Mouse (Mus musculus) layer of hippocampus, postnatal 25 days (tissue): ENCODE data around the gene Map2k2. TPM values are rescaled to one million over a fixed set of nuclear protein-coding genes. Genes with fewer than 3 reads are reported as not detected.

ENCODE experiments used
- DNase-seq, 2 experiments: peaks; one replicate each; pipeline ENCODE4 v3.0.0; 2022; ENCODE audit warnings: mixed read lengths in 2 of 2, low spot score in 1 of 2; ENCODE audit errors: extremely low spot score in 1 of 2
- total RNA-seq, 2 experiments: library from RNA; stranded (reverse); gene quantifications; 2 replicates each; pipeline ENCODE4 v1.2.3; 2021

The Map2k2 gene
- total RNA-seq, 2 experiments from 2014 or later, result 123 to 127 TPM

DNA sequence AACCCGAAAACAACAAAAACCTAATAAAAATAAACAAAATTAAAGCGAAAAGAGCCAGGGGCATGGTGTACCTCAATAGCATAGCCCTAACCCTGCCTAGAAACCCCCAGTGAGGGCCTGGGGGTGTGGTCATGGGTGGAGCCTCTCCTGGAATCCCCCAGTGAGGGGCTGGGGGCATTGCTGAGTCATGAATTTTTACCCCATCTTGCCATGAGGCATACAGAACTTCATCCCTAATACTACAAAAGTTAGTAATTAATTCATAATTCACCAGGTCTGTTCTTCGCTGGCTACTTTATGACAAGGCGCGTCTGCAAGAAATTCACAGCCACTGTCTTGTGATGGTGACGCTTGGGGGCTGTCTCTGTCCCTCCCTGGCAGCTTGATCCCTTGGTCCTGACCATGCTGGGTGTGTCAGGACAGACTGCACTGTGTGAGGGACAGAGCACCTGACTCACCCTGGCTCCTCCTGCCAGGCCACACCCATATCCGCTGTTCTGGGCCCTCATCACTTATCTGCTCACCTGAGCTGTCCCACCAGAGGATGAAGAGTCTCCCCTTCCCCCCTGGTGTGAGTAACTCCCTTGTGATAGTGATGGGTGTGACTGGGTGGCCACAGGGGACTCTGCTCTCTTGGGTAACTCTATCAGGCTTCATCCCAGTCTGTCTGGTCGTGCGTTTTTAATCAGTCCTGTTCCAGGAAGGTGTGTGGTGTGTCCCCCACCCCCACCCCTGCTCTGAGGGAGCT, 10.6 kb upstream of the Map2k2 start:
- DNase-seq, result no peak

DNA sequence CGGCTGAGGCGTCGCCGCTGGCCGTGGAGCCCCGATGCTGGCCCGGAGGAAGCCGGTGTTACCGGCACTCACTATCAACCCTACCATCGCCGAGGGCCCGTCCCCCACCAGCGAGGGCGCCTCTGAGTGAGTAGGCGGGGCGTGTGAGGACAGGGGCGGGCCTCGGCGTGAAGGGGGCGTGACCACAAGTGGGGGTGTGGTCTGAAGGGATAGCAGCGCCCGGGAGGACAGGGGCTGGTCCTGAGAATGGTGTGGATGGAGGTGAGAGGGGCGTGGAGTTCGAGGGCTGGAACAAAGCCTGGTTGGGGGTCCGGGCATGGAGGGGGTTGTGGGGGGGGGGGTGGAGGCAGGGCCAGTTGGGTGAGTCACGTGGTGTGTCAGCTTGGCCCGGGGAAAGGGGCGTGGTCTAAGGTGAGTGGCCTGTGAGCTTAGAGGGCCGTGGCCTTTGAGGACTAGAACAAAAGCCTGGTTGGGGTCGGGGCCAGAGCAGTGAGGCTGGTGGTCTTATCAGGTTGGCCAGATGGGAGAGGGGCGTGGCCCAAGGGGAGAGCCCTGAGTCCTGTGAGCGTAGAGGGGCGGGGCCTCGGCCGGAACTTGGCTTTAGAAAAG, 502 bp downstream of the Map2k2 start:
- peak in 1 of 2 experiments; percentile 65 for DNase-seq

DNA sequence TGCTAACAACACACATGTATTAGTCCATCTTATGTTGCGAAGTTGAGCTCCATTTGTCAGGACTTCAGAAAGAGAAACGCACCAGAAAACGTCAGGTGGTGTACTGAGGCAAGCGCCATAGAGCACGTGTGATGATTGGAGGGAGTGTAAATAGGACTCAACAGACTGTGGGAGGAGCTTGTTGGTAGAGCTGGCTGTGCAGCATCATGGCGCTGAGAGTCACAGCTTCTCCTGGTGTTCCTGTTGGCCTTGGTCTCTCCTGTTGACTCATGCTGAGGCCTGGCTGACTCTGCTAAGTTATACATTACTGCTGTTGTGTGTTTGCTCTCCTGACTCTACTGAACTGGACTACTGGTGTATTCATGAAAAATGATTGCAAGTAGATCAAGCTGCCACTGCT, 7.2 kb downstream of the Map2k2 start:
- no peak for DNase-seq

DNA sequence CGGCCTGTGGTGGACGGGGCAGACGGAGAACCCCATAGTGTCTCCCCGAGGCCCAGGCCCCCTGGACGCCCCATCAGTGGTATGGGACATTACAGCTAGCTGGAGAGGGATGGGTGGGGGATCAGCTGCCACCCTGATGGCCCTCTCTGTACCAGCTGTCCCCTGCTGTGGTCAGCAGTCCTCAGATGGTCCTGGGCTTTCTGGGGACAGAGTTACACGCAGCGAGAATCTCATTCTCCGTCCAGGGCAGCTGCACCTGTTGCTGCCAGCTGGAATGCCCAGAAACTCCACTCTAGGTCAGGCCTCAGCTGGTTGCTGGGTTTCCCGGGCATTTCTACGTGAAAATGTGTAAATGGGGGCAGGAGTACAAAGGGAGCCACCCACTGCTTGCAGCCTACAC, 13.9 kb downstream of the Map2k2 start:
- no peak for DNase-seq

DNA sequence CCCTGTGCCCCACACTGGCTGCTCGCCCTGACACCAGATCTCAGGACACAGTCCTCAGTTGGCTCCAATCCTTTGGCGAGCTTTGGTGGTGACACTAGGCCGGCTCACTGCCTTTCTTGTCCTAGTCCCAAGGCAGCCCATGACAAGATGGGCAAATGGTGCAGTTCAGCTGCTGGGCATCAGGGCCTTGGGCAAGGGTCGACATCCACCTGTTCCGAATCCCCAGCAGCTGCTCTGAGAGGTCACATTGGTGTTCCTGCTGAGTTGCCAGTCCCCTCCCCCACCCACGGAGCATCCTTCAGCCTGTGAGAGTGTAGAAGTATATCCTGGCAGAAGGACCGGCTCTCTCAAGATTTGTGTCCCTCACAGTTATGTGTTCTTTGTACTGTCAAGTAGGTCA, 14.9 kb downstream of the Map2k2 start:
- DNase-seq, result no peak

DNA sequence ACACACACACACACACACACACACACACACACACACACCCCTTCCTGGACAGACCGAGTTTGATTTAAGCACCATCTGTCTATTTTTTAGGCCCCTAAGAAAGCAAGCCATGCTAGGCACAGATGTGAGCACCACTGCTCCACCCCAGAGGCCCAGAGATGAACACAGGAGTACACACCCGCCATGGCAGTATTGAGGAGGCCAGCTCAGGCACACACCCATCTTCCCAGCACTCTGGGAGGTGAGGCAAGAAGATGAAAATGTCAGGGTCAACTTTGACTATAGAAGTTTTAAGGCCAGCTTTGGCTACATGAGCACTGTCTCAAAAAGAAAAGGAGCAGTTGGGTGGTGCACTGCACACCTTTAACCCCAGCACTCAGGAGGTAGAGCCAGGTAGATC, 17.2 kb downstream of the Map2k2 start:
- no peak for DNase-seq

DNA sequence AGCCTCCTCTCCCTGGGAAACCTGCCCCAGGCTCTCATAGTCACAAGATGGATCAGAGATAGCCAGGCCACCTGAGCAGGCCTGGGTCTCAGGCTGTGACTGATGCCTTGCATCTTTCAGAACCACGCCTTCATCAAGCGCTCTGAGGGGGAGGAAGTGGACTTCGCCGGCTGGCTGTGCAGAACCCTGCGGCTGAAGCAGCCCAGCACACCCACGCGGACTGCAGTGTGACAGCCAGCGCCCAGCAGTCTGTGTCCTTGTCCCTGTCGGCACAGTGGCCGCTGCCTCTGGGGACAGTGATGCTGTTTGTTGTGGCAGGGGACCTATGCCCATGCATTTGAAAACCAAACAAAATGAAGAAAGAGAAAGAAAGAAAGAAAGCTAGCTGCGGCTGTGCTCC, 17.8 kb downstream of the Map2k2 start:
- no peak for DNase-seq

DNA sequence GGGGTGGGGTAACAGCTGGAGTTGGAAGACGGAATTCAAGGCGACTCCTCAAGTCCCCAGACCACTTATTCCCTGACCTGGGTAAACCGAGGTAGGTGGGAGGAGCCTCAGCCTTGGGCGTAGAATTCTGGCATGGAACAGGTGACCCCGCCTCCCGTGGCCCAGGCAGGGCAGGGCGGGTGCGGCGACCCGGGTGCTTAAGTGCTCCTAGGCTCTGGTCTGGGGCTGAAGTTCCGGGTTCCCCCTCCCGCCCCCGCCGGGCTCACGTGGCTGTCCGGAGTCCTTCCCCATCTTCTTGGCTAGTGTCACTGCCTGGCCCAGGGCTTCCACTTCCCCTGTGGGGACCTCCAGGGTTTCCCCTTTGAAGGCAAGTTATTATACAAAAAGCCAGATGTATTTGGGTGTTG, 28.5 kb downstream of the Map2k2 start:
- DNase-seq, result no peak

DNA sequence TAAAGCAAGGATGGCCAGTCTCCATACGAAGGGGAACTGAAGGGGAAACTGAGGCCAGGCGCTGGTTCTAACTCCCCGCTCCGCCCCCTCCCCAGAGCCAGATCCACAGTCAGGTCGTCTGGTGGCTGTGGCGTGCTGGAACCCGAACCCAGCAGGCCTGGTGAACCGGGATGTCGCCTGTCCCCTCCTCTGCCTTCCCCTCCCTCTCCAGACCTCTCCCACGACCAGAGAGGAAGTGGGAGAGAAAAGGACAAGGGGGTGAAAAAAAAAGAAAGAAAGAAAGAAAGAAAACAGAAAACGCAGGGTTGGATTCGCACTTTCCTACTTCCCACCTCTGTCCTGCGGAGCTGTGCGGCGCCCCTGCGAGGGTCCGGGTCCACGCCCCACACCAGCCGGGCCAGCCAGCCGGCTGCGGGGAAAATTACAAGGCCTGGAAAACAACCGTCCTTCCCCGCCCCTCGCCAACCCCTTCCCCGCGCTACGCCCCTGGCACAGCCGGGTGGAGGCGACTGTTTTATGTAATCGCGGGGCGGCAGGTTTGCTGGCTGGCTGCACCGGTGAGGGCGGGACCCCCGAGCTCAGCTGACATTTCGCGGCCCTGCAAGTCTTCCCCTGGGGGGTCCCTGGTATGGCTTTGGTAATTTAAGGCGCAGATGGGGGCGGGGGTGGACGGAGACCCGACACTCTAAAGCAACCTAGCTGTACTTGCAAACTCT, 29.4 kb downstream of the Map2k2 start, which contains the start of gene Zbtb7a:
Gene Zbtb7a (plus strand): TSS at position 255 of the 716 bp plus-strand sequence.
- DNase-seq, result peak in 1 of 2 experiments; percentile 39

DNA sequence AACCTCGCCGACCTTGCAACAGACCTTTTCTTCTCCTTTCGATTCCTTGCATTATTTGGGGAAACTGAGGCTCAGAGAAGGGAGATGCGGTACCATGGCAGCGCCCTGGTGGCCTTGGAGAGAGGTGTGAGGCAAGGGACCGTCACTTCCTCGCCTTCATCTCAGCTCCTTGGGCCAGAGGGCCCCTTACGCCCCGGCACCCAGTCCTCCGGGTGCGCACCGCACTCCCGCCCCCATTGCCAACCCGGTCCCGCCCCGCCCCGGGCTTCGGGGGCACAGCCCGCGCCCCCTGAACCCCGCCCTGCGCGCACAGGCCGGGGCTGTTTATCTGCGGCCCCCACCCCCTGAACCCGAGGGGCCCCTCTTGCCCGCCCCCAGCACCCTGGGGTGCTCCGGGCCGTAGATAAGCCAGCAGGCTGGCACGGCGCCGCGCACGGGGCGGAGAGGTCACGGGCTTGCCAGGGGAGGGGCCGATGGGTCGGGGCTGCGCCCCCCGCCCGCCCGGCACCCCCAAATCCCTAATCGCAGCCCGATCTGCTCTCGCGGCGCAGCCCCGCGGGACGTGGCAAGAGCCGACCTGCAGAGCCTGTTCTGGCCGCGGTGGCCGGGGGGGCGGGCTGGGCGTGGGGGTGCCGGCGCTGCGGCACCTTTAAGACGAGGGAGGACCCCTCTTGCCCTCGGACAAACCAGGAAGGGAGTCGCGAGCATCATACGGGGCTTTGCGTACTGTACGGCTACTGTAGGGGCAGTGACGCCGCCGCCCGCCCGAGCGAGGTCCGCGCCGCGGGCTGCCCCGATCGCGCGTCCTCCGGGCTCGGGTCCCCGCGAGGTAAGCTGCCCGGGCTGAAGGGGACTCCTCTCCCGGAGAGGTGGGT, 30.4 kb downstream of the Map2k2 start:
- DNase-seq, result peak in 1 of 2 experiments; percentile 53

DNA sequence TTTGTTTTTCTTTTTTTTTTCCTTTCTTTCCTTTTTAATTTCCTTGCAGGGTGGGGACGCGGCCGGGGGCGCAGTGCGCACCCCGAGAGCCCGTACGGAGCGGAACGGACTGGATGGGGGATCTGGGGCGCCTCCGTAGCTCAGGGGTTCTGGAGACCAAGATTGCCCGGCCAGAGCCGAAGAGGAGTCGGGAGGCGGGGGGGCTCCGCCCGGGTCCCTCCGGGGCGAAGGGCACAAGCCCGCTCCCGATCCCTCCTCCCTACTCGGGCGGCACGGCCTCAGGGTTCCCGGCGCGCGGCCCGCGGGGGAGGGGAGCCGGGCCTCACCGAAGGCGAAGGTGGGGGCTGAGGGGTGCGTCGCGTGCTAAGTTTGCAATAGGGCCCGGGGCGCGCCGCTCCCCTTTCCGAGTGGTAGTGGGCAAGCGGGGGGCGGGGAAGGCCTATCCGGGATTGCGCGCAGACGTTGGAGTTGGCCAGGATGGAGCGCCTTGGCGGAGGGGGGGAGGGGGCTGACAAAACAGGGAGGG, 31.1 kb downstream of the Map2k2 start:
- DNase-seq, result peak; percentile 69 to 80

DNA sequence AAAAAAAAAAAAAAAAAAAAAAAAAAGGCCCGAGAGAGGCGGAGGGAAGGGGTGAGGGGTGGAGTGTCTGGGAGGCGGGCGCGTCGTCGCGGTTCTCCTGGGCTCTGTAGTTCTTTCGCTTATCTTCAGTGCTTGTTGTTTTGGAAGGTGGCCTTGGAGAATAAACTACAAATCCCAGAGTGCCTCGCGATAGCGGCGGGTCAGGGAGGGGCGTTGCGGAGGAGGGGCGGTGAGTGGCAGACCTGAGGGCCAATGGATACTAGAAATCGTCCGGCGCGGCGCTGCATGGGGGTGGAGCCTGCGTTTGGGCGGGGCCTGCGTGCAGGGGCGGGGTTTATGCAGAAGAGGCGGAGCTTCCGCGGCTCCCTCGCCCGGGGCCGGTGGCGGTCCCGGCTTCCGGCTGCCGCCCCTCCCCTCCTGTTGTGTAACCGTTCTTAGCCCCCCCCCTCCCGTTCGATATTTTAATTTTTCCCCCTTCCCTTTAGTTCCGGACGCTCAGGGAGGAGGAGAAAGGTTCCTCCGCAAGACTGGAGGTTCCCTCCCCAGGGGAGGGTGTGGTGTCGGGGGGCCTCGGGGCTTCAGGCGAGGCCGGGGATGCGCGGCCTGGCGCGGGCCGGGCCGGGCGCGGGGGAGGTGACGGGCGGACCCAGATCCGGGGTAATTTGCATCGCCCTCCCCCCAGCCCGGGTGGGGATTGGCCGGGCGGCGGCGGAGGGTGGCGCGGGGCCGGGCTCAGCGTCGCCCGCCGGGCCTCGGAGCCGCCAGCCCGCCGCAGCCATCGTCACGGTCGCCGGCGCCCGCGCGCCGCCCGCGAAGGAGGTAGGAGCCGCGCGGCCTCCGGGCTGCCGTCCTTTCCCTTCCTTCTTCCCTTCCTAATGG, 31.8 kb downstream of the Map2k2 start:
- DNase-seq, result peak; percentile 99 to 100

DNA sequence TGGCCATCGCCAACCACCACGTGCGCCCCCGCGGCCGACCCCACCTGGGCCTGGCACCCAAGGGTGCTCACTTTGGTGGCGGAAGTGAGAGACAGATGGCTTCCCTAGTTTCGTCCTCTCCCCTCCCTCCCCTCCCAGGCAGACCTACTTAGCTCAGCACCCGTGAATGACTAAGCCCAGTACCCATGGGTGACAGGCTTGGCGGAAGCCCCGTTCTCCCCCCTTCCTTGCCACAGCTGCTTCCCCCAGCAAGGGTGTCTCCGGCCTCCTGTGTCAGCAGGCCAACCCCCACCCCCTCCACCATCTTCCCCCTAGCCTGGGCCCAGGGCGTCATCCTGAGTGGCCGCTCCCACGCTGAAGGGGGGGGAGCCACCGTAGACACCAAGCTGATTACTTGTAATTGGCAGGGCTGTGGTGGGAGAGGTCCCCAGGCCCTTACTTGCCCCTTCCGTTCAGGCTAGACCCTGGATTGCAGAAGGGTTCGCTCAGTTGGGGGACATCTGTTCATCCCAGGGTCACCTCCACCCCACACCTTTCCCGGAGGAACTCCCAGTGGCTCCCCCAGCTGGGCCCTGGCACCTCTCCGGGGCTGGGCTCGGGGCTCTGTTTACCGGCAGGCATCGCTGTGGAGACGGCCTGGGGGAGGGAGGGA, 32.5 kb downstream of the Map2k2 start:
- DNase-seq, result no peak

DNA sequence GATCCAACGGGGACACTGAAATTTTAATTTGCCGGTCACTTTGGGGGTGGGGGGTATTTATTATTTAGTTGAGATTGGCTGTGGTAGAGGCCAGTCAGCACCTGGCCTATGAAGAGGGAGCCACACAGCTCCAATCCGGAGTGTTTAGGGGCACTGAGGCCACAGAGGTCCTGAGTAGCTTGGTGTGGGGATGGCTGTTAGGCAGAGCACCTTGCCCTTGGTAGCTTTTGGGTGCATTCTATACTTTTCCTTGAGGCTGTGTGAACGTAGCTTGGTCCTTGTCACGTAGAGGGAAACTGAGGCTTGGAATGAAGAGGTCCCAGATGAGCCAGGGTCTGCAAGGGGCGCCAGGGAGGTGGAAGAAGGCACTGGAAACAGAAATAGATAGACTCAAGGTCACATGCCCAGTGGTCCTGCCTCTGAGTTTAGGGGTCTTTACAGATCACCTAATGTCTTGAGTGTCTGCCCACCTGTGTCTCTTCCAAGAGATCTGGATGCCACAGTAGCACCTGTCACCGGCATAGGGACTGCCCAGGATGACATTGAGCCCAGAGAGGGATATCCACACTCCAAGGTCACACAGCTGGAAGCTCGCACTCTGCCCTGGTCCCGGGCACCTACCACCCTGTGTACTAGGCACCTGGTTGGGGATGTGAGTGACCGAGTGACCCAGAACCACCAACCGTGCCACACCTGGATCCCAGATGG, 33.3 kb downstream of the Map2k2 start:
- DNase-seq, result no peak

DNA sequence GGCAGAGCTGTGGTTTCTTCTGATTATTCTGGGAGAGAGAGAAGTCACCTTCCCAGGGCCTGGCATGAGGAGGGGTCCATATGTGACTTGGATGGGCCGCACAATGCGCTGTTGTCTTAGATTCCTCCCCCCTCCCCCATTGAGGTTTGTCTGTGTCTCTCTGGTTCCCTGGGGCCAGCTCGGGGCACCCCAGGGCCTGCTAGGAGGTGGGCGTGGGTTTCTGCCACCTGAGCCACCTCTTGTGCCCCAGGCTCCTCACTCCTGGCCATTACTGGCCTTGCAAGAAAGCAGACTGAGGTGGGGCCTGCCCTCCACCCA, 33.8 kb downstream of the Map2k2 start:
- DNase-seq, result no peak

DNA sequence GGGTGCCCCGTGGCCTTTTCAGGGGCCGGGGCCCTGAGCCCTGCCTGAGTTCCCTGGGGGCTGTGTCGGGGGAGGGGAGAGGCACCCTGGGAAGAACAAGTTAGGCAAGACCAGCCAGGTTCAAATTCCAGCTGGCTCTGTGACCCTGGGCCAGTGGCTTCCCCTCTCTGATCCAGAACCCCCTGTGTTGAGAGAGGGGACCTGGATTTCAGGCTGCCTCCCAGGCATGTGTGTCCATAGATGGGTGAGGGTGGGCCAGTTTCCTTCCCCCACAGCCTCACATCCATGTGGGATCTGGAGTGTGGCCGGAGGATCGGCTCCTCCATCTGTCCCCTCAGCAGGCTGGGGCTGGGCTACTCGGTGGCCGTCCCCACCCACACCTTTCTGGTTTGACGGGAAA, 34.3 kb downstream of the Map2k2 start:
- DNase-seq, result no peak

DNA sequence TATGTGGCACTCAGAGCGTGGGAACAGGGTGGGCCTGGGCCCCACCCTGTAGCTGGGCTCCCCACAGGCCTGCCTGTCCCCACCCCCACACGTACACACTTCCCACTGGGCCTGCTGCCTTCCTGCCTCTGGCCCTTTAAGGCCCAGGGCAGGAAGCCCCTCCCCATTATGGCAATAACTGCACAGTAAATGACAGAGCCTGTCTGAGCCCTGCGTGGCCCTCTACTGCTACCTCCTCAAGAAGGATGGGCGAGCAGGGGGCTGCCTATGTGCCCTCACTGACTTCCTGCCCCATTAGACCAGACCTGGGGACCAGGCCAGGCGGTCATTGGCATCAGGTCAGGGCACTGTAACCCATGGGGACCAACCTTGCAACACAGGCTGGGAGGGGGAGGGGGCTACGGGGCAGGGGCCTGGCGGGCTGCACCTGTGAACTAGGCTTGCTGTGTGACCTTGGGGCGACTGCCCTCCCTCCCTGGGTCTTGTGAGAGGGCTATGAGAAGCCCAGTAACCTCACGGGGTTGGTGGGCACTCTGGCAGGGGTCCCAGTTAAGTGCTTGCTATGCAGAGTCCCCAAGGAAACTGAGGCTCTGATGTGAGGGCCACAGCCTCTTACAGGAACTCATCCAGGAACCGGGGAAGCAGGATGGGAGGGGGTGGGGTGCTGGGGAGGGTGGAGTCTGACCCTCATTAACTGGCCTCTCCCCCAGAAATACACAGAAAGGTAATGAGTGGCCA, 35.2 kb downstream of the Map2k2 start:
- DNase-seq, result peak in 1 of 2 experiments; percentile 8
